Mouse (Mus musculus): ENCODE data around the gene Gpr3. TPM values are rescaled to one million over a fixed set of nuclear protein-coding genes. Genes with fewer than 3 reads are reported as not detected.

Gene Gpr3
- total RNA-seq, 2 experiments from 2014 or later: 0.63 to 0.89 TPM

DNA sequence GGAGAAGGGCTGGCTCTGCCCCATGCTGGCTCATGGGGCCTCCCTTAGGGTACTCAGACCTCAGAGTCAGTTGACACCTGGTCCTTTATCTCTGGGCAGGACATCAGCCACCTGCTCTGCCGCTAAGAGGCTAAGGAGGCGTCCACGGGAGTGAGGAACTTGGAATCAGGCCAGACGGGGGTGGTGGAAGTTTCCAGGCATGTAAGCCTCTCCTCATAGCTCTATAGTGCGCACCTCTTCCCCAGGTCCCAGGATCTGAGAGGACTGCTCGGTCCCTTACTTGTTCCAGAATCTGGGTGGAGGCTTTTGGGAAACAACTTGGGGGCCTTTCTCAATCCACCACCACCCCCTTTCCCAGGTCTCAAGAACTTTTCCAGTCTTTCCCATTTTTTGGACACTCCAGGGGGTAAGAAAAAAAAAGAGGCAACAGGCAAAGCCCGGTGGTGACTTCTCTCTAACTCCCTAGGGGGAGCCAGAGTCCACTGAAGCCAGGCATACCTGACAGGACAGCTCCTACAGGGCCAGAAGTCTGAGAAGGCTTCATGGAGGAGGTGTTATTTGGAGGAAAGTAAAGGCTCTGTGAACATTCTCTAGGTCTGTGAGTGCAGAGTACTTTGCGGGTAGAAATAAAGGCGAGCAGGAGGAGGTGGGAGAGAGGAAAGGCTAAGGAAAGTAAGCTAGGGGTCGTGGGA, 21.1 kb upstream of the Gpr3 start:
- peak; percentile 66 to 75 for DNase-seq

- DNase-seq: no peak
These were observed 17.2 kb upstream of the Gpr3 start for GRCm38 (mm10) chr4:133229582-133229981.

DNA sequence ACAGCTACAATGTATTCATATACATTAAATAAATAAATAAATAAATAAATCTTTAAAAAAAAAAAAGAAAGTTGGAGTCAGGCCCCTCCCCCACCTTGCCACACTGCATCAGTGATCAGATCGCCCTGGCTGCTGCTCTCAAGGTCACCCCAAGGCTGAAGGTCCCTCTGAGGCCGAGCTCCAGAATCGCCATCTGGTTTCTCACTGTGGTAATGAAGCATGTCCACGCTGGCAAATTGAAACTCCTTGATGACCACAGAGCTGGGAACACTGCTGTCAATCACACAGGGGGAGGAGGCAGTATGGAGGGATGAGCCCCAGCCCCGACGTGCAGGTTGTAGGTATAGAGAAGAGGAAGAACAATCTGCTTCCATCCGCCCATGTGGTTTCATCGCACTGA, 15.3 kb upstream of the Gpr3 start:
- DNase-seq: peak; percentile 56 to 70

- no peak for DNase-seq
These were observed 13.7 kb upstream of the Gpr3 start for GRCm38 (mm10) chr4:133226073-133226472.

- DNase-seq: no peak
These were observed 11.5 kb upstream of the Gpr3 start for GRCm38 (mm10) chr4:133223875-133224274.

DNA sequence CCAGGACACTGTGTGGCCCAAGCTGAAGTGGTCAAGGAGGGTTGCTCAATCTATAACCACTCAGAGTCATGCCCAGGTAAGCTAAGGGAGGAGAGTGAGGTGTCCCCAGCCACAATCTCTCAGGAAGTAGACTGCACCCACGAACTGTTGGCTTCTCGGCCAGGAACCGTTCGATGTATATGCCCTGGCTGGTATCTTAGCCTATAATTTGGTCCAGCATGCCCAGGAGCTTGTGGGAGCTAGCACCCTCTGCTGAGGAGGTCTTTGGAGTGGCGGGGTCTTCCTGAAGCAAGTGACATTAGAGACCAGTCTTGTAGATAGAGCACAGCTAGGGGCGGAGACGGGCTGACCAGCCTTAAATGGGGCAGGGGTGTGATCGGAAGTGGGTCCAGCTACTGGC, 9.4 kb upstream of the Gpr3 start:
- DNase-seq: no peak

DNA sequence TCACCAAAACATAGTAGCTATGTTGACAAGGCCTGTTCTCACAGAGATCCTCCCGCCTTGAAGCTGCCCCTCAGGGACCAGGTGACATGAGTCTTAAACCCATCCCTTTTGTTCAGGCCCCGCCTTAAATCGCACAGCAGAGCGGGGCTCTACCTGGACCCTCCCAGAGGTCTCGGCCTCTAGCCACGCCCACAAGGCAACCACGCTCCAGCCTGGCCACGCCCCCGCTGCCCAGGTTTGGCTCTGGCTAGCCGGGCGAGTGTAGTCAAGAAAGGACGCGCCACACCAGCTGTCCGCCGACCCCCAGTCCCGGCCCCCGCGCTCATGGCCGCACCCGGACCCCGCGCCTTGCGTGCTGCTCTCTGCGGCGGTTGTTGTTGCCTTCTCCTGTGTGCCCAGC, 8.3 kb upstream of the Gpr3 start:
- DNase-seq: peak; percentile 50 to 61

GRCm38 (mm10) chr4:133218745-133219144, 6.4 kb upstream of the Gpr3 start:
- DNase-seq: no peak

DNA sequence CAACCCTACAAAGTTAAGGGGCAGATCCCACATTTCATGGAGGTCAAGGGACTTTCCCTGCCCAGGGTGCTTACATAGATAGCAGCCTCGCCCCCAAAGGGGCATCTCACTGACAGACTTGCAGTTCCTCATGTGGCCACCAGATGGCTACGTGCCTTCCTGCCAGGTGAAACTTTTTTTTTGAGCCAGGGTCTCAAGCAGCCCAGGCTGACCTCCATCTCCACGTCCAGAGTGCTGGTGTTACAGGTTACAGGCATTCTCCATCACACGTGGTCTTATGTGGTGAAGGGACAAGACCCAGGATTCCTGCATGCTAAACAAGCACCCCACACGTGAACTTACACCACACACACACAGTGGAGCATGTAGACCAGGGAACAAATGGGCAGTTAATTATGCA, 5.3 kb upstream of the Gpr3 start:
- DNase-seq: peak; percentile 53 to 57

DNA sequence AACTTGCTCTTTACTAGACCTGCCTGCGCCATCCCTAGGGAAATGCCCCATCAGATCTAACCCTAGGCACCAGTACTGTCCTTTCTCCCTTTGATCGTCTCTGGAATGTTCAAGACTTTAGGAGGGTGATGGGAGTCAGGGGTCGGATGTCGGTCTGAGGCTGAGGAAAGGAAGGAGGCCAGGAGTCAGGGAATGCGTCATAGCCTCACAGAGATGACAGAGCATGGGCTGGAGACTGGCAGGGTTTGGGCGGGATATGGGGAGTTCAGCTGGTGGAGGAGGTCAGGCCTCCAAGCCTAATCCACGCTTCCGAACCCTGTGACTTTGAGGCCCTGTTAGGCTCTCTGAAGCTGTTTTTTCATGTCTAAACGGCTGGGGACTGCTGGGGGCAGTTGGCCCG, 1.3 kb upstream of the Gpr3 start:
- no peak for DNase-seq

- DNase-seq: no peak
These were observed 893 bp upstream of the Gpr3 start for GRCm38 (mm10) chr4:133213268-133213590.

- peak; percentile 85 to 90 for DNase-seq
These were observed 379 bp upstream of the Gpr3 start for GRCm38 (mm10) chr4:133212562-133213267.

GRCm38 (mm10) chr4:133210788-133211390, 1.4 kb downstream of the Gpr3 start:
- DNase-seq: no peak

DNA sequence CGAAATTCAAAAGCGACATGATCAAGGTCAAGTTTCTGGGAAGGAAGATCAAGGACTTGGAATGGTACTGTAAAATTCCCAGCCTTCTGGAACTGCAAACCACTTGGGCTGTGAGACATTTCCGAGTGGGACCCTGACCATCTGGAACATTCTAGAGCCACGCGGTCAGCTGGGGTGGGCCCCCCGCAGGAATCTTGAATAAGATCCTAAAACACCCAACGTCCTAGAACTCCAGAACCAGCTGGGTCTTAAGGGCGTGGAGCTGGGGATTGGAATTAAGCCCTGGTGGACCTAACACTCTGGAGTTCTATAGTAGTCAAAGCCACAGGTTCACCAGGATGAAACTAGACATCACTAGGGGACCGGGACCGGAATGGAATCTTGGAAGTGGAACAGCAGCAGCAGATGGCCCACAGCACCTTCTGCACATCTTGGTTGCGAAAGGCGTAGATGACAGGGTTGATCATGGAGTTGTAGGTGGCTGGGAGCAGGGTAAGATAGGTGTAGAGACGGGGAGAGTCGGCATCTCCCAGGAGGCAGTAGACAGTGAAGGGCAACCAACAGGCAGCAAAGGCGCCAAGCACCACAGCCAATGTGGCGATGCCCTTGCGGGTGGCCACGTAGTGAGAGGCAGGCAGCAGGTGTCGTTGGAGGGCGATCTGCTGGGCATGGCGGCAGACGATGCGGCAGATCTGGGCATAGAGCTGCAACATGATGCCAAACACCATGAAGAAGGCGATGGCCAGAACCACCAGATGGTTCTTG, 2.1 kb downstream of the Gpr3 start:
- no peak for DNase-seq

DNA sequence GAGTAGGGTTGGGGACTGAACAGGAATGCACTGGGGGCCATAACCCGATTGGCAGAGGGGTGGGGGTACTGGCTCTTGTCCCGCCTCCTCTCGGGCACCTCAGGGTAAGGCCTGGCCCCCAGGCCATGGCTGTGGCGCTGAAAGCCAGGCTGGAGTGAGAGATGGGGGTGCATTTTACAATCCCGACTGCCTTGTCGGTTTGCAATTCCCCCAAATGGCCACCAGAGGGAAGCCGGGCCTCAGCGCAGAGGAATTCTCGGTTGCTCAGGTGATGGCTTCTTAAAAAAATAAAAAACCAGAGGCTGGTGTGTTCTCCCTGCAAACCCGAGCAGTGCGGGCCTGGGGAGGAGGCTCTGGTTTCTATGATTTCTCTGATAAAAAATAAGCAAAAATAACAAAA, 3.0 kb downstream of the Gpr3 start:
- DNase-seq: peak; percentile 57 to 66

- no peak for DNase-seq
These were observed 8.0 kb downstream of the Gpr3 start for GRCm38 (mm10) chr4:133204379-133204778.

DNA sequence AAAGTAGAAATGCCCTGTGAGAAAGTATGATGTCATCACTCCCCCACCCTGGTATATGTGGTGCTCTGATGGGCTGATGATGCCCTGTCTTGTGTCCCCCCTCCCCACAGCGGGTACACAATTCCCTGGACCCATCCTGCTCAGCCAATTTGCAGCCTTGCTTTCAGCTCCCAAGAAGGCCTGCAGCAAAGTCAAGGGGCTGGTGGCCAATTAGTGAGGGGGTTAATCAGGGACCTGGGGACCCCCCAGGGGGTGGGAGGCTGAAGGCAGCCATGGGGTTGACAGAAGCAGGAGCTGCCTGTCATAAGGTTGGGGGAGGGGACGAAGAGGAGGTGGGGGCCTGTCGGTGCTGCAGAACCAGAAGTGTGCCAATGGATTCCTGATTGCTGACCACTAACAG, 8.7 kb downstream of the Gpr3 start:
- no peak for DNase-seq

- no peak for DNase-seq
These were observed 10.1 kb downstream of the Gpr3 start for GRCm38 (mm10) chr4:133202254-133202653.

DNA sequence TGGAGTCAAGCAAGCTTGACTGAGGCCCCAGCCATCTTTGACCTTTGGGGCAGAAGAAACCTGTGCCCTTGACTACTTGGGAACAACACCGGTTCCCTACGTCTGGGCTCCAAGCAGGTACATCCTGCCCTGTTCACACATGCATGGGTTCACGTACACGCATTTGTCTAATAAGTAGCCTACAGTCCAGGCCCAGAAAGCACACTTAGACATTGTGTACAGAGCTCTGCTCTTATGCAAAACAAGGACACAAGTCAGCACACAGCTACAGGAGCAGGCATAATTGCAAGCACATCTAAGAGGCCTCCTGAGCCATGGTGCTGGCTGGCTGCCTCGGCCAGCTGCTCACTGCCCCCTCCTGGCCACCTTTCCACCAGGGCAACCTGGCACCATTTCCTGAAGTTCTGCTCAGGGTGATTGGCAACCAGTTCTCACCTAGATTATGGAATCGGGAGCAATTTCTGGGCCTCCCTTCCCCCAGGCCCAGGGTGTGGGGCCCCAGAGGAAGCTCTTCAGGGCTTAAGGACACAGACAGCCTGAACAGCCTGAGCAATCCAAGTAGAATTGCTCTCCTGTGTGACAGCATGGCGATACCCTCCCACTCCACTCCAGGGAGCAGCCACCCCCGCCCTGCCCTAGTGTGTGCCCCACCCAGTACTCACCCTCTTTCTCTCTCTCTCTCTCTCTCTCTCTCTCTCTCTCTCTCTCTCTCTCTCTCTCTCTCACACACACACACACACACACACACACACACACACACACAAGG, 11.1 kb downstream of the Gpr3 start:
- peak; percentile 78 to 84 for DNase-seq

DNA sequence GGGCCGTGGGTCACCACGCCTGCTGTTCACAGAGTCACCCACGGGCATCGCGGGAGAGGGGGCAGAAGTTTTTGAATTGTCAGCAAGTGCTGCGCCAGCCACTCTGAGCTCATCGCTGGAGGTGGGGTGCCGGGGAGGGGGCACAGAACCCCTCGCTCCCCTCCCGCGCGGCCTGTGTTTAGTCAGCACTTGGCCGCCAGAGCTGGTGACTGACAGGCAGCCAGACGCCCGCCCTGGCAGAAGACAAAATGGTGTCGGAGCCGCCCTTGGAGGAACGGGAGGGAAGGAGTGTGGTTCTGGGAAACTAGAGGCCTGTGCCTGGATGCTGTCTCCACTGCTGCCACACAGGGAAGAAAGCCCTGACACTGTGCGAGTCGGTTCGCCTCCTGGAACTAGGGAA, 12.0 kb downstream of the Gpr3 start:
- DNase-seq: peak; percentile 40 to 56

DNA sequence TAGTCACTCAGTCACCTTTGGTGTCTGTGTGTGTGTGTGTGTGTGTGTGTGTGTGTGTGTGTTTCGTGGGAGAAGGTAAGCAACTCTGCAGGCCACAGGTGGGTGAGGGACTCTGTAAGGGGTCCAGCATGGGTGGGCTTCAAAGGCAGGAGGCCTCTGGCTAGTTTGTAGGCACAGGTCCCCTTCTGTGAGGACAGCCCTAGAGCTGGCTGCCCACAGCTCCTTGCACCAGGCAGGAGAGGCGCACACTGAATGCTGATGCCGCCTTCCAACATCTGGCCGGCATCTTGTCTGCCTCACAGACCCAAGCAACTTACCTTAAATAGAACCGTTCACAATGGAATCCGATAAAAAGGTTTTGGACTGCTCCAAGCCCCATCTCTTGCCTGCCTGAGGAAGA, 12.6 kb downstream of the Gpr3 start:
- no peak for DNase-seq
